Mouse (Mus musculus): ENCODE data around the gene Shisa7. TPM values are rescaled to one million over a fixed set of nuclear protein-coding genes. Genes with fewer than 3 reads are reported as not detected.
"Not testable (repeated sequence)": the region's sequence is repeated elsewhere in the genome, so short reads cannot be mapped to it uniquely, and the experiment has no call there.

The Shisa7 gene
- total RNA-seq (2021): not detected
- long read RNA-seq, experiment 1: 0 reads
- long read RNA-seq, experiment 2: 0 reads

- DNase-seq (ENCODE audit: low spot score): no peak
Observed at GRCm38 (mm10) chr7:4844245-4844916, at the start of gene Shisa7. Shisa7 (minus strand) TSS chr7:4844696.

GRCm38 (mm10) chr7:4886680-4887079 lies 42.2 kb upstream of the Shisa7 start:
- DNase-seq (ENCODE audit: low spot score): no peak

GRCm38 (mm10) chr7:4879036-4879435 lies 34.5 kb upstream of the Shisa7 start:
- DNase-seq (ENCODE audit: low spot score): not testable (repeated sequence)

- no peak for DNase-seq (ENCODE audit: low spot score)
Observed at GRCm38 (mm10) chr7:4878186-4878585, 33.7 kb upstream of the Shisa7 start.

- no peak for DNase-seq (ENCODE audit: low spot score)
Observed at GRCm38 (mm10) chr7:4877226-4877625, 32.7 kb upstream of the Shisa7 start.

- DNase-seq (ENCODE audit: low spot score): peak; percentile 91
Observed at GRCm38 (mm10) chr7:4876753-4877221, 32.3 kb upstream of the Shisa7 start, which contains the start of gene Isoc2a. Isoc2a (plus strand) TSS chr7:4877153.

- no peak for DNase-seq (ENCODE audit: low spot score)
Observed at GRCm38 (mm10) chr7:4870133-4870532, 25.6 kb upstream of the Shisa7 start, which contains the start of gene Isoc2b. Isoc2b (minus strand) TSS chr7:4870258.

GRCm38 (mm10) chr7:4866631-4867180 lies 22.2 kb upstream of the Shisa7 start:
- no peak for DNase-seq (ENCODE audit: low spot score)

- peak; percentile 99 for DNase-seq (ENCODE audit: low spot score)
Observed at GRCm38 (mm10) chr7:4865579-4866493, 21.3 kb upstream of the Shisa7 start.

- peak; percentile 44 for DNase-seq (ENCODE audit: low spot score)
Observed at GRCm38 (mm10) chr7:4865090-4865489, 20.6 kb upstream of the Shisa7 start.

GRCm38 (mm10) chr7:4864130-4864845 lies 19.8 kb upstream of the Shisa7 start:
- DNase-seq (ENCODE audit: low spot score): no peak

- no peak for DNase-seq (ENCODE audit: low spot score)
Observed at GRCm38 (mm10) chr7:4863541-4864080, 19.1 kb upstream of the Shisa7 start.

- DNase-seq (ENCODE audit: low spot score): peak; percentile 68
Observed at GRCm38 (mm10) chr7:4863041-4863440, 18.5 kb upstream of the Shisa7 start.

- DNase-seq (ENCODE audit: low spot score): not testable (repeated sequence)
Observed at GRCm38 (mm10) chr7:4860926-4861325, 16.4 kb upstream of the Shisa7 start.

- no peak for DNase-seq (ENCODE audit: low spot score)
Observed at GRCm38 (mm10) chr7:4859418-4859978, 15.0 kb upstream of the Shisa7 start.

- no peak for DNase-seq (ENCODE audit: low spot score)
Observed at GRCm38 (mm10) chr7:4857321-4857720, 12.8 kb upstream of the Shisa7 start.

- DNase-seq (ENCODE audit: low spot score): no peak
Observed at GRCm38 (mm10) chr7:4856508-4856907, 12.0 kb upstream of the Shisa7 start.

- DNase-seq (ENCODE audit: low spot score): no peak
Observed at GRCm38 (mm10) chr7:4853613-4854012, 9.1 kb upstream of the Shisa7 start.

GRCm38 (mm10) chr7:4851315-4851688 lies 6.8 kb upstream of the Shisa7 start:
- no peak for DNase-seq (ENCODE audit: low spot score)

- DNase-seq (ENCODE audit: low spot score): no peak
Observed at GRCm38 (mm10) chr7:4850621-4851314, 6.3 kb upstream of the Shisa7 start.

Measured in gastrocnemius, adult 18-20 months (tissue).